Mouse (Mus musculus): ENCODE data around the gene Kcnj11. TPM values are rescaled to one million over a fixed set of nuclear protein-coding genes. Genes with fewer than 3 reads are reported as not detected.

The Kcnj11 gene
- total RNA-seq, 2 experiments from 2014 or later: 33.8 to 38.5 TPM

- DNase-seq (ENCODE audit: low spot score in 2 of 2): peak in 1 of 2 experiments; percentile 14
Observed at GRCm38 (mm10) chr7:46052161-46052821, 48.3 kb downstream of the Kcnj11 start.

GRCm38 (mm10) chr7:46049981-46050380 is 50.6 kb downstream of the Kcnj11 start:
- DNase-seq (ENCODE audit: low spot score in 2 of 2): no peak

- no peak for DNase-seq (ENCODE audit: low spot score in 2 of 2)
Observed at GRCm38 (mm10) chr7:46047873-46048562, 52.5 kb downstream of the Kcnj11 start.

GRCm38 (mm10) chr7:46045882-46046281 is 54.7 kb downstream of the Kcnj11 start:
- no peak for DNase-seq (ENCODE audit: low spot score in 2 of 2)

- no peak for DNase-seq (ENCODE audit: low spot score in 2 of 2)
Observed at GRCm38 (mm10) chr7:46044106-46044505, 56.5 kb downstream of the Kcnj11 start.

Other genes starting within 250 kb of the Kcnj11 start
- gene Kdelr1, start 228.0 kb downstream of the Kcnj11 start, total RNA-seq (2021): 10 to 100 TPM; 71.5 to 73.9 TPM
- gene Grin2d, start 222.4 kb downstream of the Kcnj11 start, total RNA-seq (2021): 10 to 100 TPM; 10.6 to 10.7 TPM
- gene Syngr4, start 204.1 kb downstream of the Kcnj11 start, total RNA-seq (2021): not detected
- 10 to 100 TPM; 21.8 to 22.4 TPM for gene Tmem143, start 203.8 kb downstream of the Kcnj11 start, total RNA-seq (2021)
- 1 to 10 TPM; 2.1 to 2.3 TPM for gene Emp3, start 179.4 kb downstream of the Kcnj11 start, total RNA-seq (2021)
- gene Ccdc114, start 176.7 kb downstream of the Kcnj11 start, total RNA-seq (2021): 1 to 10 TPM; 4.1 to 4.2 TPM
- 1 to 10 TPM; 1.2 to 1.7 TPM for gene Abcc6, start 70.5 kb downstream of the Kcnj11 start, total RNA-seq (2021)
- gene Nomo1, start 67.1 kb downstream of the Kcnj11 start, total RNA-seq (2021): 100 to 1,000 TPM in 1 of 2 experiments, 10 to 100 TPM in 1; 99.7 to 107 TPM
- 10 to 100 TPM; 41.8 to 42.8 TPM for gene Abcc8, start 79.3 kb upstream of the Kcnj11 start, total RNA-seq (2021)
- gene Ush1c, start 137.7 kb upstream of the Kcnj11 start, total RNA-seq (2021): under 1 TPM in 1 of 2 experiments, not detected in 1; 0.17 TPM
- under 1 TPM; 0.13 to 0.32 TPM for gene Otog, start 140.2 kb upstream of the Kcnj11 start, total RNA-seq (2021)

Data from layer of hippocampus, adult 18-20 months (tissue).